ENCODE assay signal across 12 mouse cellular contexts in genomic region chr15:62934522-62935189, GRCm38 (mm10).
DNase-seq lines count a peak whose midpoint lies in the region.
"Had no signal": no experiment of that assay in that cellular context is flagged by ENCODE, and none has a peak within 500 bp of the region (broad histone marks: within the 10 kb centered on the region; RNA-seq: fewer than 3 reads in every experiment).

No protein-coding gene starts in this region.

- DNase-seq in adrenal gland, postnatal 10 days, result peak; percentile 14
- DNase-seq in adrenal gland, adult 2 months, result no peak
- DNase-seq in left cerebral cortex, postnatal 4 days, result peak; percentile 72
- DNase-seq in left cerebral cortex, adult 11 months (ENCODE audit: low spot score), result no peak
- peak; percentile 42 to 52 for DNase-seq in heart, postnatal 10 days
- peak; percentile 5 for DNase-seq in lung, postnatal 36 days
- DNase-seq in frontal cortex, postnatal 10 days (ENCODE audit: low spot score in 2 of 2), result no peak
- no peak for DNase-seq in spleen, postnatal 14 days (ENCODE audit: low spot score in 2 of 2)
- DNase-seq: cerebellum, adult 9-10 months; gastrocnemius, postnatal 36 days; layer of hippocampus, postnatal 36 days; thymus, postnatal 36 days had no signal

- intact Hi-C loops in left cerebral cortex, postnatal 4 days (cut with DNase I), result no loop called here
- intact Hi-C loops in heart, postnatal 10 days (cut with DNase I), result no loop called here

Comparison
In these comparisons a context has a peak if more than half of its experiments do, and no peak if none do; other contexts are left out.
1. DNase-seq: peak in adrenal gland, postnatal 10 days (single experiment), left cerebral cortex, postnatal 4 days (single experiment), heart, postnatal 10 days (2 of 2) and lung, postnatal 36 days (single experiment); none in adrenal gland, adult 2 months (single experiment), left cerebral cortex, adult 11 months (single experiment), frontal cortex, postnatal 10 days (0 of 2) and spleen, postnatal 14 days (0 of 2).